Mouse (Mus musculus) skeletal muscle tissue, adult 2 months (tissue): ENCODE data around the gene Cenpf.
"Not testable (repeated sequence)": the region's sequence is repeated elsewhere in the genome, so short reads cannot be mapped to it uniquely, and the experiment has no call there.

Experiments
- DNase-seq: peaks from one replicate; pipeline ENCODE4 v3.0.0-alpha.2; 2012; ENCODE audit warnings: low read depth, low spot score

Gene Cenpf

GRCm38 (mm10) chr1:189695321-189695720 is 7.4 kb upstream of the Cenpf start:
- DNase-seq: no peak

DNA sequence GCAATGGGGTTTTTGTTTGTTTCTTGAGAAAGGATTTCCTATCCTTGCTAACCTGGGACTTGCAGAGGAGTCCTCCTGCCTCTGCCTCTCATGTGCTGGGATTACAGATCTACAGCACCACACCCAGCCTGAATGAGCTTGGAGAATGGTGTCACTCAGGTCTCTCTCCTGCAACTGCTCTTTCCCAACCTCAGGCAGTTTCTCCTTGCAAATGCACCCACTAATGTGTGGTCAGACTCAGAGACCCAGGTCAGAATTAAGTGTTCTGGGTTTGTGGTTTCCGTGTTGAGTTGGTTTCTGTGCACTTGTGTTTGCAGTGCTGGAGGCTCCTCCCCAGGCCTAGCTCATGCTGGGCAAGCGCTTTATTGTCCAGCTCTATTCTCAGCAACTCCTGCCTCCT is 6.5 kb upstream of the Cenpf start:
- DNase-seq: no peak

- DNase-seq: not testable (repeated sequence)
These were observed 4.6 kb upstream of the Cenpf start for GRCm38 (mm10) chr1:189692442-189692841.

- DNase-seq: no peak
These were observed 1.4 kb upstream of the Cenpf start for GRCm38 (mm10) chr1:189689050-189689833.

DNA sequence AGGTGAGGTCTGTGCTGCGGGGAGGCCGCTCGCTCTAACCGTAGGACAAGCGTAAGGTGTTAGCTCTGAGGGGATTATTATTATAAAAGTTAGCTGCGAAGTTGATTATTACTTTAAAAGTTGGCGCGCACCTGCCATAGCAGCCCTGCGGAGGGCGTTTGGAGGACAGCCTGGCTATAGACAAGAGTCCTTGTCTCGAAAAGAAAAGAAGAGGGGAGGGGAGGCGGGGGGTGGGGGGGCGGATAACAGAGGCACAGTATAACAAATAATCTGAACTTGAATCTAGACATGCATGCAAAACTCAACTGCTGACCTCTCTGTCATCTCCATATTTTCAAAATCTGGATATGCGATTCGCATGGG is 483 bp upstream of the Cenpf start:
- no peak for DNase-seq

GRCm38 (mm10) chr1:189686025-189686424 is 1.9 kb downstream of the Cenpf start:
- no peak for DNase-seq

GRCm38 (mm10) chr1:189684786-189685415 is 3.0 kb downstream of the Cenpf start:
- no peak for DNase-seq

DNA sequence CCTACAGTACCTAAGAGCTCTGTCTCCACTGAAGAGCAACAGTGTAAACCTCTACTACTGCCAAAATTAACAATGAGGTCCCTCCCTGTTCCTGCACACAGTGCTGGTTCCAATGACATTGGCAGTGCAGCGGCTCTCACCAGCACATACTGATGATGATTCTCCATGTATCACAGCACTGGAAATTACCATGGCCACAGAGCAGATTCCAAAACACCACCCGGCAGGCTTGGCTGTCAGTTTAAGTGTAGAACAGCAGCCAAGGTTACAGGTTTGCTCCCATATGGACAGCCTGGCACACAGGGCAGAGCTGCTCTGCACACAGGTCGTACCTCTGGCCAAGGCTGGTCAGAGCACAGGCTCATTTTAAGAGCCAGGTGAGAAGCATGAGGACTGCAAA is 8.3 kb downstream of the Cenpf start:
- DNase-seq: no peak

- no peak for DNase-seq
These were observed 11.9 kb downstream of the Cenpf start for GRCm38 (mm10) chr1:189675953-189676352.

GRCm38 (mm10) chr1:189675421-189675820 is 12.5 kb downstream of the Cenpf start:
- no peak for DNase-seq

- DNase-seq: no peak
These were observed 21.9 kb downstream of the Cenpf start for GRCm38 (mm10) chr1:189665966-189666365.

GRCm38 (mm10) chr1:189664873-189665144 is 23.1 kb downstream of the Cenpf start:
- DNase-seq: no peak

GRCm38 (mm10) chr1:189664061-189664872 is 23.6 kb downstream of the Cenpf start:
- no peak for DNase-seq

DNA sequence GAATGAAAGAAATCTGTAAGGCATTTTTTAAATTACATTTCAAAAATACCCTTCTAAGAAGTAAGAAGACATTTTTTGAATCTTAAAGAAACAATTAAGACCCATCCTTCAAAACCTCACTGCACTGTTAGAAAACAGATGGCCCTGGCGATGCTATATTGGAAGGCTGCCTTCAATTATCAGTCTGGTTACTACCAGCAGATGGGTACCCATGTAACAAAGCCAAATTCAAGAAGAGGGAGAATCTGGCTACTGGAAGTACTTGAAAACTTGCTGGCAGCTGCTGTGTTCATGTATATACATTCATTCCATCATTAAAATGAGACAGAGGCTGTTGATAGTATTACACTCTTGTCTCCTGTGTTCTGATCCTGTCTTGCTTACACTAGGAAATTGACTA is 24.4 kb downstream of the Cenpf start:
- DNase-seq: no peak

DNA sequence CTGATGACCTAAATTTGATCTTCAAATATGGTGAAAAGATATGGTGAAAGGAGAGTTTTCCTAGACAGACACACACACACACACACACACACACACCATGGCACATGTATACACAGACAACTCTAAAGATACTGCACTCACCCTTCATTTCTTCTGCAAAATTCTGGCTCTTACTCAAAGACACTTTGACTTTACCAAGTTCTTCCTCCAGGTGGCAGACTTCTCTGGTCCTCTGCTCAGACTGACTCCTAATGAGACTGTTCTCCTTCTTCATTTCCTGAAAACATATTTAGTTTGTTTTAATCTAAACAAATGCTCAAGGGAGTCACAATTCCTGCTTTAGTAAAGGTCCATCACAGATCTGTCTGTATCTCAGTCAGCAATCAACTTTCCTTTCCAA is 26.0 kb downstream of the Cenpf start:
- no peak for DNase-seq

GRCm38 (mm10) chr1:189657406-189657805 is 30.5 kb downstream of the Cenpf start:
- no peak for DNase-seq

GRCm38 (mm10) chr1:189653746-189654145 is 34.1 kb downstream of the Cenpf start:
- DNase-seq: no peak

- DNase-seq: no peak
These were observed 41.3 kb downstream of the Cenpf start for GRCm38 (mm10) chr1:189646597-189646996.

DNA sequence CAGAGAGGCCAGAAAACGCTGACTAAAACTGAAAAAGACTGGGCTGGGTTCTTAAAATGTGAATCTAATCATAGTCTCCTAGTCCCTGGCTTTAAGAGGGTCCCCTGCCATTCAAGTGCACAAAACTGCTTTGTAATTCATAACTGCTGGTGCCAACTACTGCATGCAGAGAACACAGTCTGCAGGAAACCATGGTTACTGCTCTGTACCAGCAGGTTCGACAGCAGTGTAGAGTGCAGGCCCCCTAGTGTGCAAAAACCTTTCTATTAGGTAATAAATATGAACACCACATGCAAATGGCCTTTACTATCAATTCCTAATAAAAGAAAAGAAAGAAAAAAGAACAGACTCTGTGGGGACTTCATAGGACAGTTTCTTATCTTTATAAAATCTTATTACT is 42.5 kb downstream of the Cenpf start:
- no peak for DNase-seq

DNA sequence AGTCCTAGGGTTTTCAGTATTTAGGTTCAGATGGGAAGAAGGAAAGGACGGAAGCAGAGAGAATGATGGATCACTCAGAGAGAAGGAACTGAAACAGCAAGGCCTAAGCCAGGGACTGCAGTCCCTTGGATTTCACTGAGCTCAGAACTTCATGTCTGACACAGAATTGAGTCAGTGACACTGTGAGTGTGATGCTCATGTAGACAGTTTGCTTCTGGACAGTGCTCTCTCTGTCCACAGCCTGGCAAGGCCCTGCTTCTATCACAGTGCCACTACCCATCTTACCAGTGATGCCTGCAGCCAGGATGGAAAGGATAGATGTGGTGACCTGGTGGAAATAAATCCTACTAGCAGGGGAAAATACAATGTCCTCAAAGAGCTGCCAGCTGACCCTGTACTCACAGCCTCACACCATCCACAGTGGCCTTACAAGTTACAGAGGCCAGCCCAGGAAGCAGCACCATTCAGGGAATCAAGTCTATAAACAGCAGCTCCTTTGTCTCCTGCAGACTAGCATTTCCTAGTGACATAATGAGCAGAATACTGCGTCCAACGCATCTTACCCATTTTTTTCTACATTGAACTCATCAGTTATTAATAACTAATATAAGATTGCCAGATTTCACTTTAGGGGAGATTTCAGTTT is 43.1 kb downstream of the Cenpf start:
- DNase-seq: no peak

DNA sequence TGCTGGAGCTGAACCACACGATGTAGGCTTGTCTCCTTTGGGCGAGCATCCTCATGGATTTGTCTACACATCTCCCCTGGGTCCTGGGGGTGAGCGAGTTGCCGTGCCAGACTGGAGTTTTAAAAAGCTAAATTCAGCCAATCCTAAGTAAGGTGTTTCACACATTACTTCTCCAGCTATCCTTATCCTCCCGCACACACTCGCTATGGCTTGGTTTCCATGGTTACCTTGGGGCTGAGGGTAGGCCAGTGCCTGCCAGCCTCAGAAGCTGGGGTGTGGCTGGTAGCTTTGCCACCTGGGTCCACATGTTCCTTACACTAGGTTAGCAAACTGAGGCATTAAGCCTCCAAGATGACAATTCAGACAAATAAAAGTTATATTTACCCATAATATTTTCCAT is 48.3 kb downstream of the Cenpf start:
- no peak for DNase-seq

DNA sequence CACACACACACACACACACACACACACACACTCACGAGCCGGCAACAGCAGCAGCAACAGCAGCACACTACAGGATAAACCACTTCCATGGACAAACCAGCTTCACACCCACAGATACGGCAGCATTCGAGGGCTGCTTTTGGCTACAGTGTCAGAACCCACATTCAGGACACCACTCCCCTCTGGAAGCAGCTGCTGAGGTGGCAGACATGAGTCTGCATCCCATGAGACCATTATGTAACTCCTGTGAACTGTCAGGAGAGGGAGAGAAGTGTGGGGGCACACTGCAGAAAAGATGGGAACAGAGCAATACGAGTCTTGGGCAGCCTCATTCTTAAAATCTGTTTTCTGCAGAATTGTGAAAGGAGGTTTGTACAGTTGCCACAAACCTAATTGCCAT is 54.1 kb downstream of the Cenpf start:
- no peak for DNase-seq
